Mouse (Mus musculus): ENCODE results near the gene Tpt1.

Gene Tpt1

DNA sequence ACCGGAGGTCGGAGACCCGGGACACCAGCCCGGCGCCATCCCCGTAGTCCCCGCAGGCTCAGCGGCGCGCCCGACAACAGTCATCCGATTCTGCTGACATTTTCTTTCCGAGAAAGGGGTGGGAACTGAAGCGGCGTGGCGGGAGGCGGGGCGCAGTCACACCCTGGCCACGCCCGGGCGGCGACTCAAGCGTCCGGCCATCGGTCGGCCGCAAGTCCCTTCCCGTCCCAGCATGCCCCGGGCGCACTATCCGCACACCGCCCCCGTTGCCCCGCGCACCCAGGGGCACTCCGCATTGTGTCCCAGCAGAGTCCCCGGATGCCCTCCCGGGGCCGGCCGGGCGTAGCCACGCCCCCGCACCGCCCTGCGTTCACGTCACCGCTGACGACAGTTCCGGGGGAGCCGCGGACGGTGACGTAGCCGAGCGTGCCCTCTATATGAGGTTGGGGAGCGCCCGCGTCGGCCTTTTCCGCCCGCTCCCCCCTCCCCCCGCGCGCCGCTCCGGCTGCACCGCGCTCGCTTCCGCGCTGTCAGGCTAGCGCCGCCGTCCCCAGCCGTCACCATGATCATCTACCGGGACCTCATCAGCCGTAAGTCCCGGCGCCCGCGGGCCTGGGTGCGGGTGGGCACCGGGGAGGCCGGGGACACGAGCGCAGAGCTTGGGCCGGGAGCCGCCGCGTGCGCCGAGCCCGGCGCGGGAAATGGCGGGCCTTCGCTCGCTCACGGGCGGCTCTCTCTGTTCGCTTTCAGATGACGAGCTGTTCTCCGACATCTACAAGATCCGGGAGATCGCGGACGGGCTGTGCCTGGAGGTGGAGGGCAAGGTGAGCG lies at the start of gene Tpt1:
Gene Tpt1 (plus strand): TSS at position 227 of the 831 bp plus-strand sequence.
- DNase-seq: peak; percentile 100

DNA sequence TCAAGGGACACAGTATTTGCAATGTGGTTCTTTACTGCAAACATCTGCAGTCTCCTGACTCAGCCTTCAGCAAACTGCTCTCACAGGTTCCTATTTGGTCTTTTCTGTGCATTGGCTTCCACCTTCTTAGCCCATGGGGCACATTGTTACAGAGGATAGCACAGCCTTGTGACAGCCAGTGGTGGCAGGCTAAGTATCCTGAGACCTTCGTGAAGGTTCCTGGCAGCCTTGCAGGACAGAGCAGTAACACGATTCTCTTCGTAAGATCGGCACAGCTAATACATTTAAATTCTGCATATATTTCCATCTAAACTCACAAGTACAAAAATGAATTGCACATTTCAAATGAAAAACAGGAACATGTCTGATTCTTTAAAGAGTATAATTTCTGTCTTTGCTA lies 49.0 kb upstream of the Tpt1 start:
- no peak for DNase-seq

DNA sequence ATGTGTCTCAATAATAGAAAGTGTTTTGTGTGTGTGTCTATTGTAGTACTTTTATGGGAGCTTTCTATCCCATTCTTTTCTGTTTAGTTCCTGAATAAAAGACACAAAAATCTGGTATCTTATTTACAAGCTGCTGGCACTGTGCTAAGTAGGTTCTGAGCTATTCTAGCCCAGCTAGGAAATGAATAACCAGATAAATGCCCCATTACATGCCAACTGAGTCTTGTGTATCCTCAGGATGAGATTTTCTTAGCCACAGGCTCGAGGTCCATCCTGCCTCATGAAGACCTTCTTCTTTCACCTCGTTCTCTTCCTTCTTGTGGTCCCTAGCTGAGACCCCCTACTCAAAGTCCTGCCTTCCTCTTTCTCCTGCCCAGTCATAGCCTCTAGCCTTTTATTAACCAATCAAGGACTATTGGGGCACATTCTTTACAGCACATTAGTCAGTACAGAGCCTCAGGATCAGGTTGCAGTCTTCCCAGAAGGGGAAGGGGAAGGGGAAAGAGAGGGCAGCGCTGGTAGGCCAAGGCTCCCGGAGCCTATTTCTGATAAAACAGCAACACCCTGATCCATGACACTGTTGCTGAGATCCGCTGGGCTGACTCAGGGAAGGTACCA lies 47.0 kb upstream of the Tpt1 start:
- no peak for DNase-seq

DNA sequence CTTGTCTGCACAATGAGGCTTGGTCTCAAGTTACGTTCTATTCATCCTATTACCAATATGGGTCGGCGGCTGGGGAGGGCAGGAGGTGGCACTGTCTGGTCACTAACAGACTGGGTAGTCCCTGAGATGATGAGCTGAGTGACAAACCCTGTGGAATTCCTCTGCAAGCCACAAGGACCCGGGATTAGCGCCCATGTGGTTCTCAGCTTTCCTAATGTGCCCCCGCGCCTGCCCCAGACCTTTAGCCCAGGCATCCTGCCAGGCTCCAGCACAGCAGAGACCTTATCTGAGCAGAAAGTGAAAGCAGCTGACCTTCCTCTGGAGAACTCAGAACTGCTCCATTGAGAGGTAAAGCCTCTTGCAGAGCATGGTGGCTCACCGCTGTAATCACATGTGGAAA lies 37.1 kb upstream of the Tpt1 start:
- peak; percentile 97 for DNase-seq

DNA sequence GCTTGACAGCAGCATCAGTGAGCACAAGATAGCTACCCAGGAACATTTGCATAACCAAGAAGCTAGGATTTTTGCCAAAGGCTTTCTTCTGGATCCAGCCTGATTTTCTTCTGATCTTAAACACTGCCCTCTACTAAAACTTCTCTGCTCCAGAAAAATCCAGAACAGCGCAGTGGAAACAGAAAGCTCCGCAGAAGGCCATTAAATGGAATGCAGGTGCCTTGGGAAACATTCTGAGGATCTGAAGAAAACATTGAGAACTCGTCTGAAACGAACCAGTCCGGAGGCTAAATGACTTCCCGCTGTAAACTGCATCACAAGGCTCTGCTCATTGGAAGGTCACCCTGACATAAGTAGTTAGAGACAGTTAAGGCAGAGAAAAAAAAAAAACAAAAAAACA lies 35.0 kb upstream of the Tpt1 start:
- no peak for DNase-seq

DNA sequence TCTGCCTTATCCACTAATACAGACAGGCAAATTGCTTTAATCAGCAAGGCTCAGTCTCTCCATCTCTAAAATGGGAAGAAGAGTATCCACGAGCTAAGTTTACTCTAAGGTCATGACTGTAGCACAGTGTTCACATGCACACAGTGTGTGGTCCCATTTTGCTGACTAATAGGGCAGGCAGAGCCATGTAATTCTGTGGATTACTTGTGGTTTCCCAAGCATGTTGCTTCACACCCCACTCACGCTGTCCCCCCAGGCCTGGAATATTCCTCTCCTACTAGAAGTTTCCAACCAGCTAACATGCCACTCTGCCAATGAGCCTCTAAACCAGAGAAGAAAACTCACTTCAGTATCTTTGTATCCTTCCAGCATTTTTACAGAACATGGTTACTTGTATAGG lies 26.4 kb upstream of the Tpt1 start:
- no peak for DNase-seq

DNA sequence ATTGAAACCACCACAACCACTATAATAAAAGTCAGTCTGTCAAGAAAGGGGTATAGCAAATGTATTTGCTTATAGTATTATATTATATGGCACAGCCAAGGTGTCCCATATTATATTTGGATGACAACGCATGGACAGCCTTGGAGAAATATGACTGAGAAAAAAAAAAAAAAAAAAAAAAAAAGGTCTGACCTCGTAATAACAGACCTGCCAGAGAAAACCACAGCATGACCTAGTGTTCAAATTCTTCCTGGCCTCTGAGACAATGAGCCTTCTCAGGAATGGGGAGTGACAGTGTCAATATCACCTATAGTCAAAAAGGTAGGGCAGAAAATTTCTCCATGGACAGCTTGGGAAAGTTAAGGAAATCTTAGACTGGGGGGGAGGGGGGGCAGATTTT lies 25.6 kb upstream of the Tpt1 start:
- DNase-seq: no peak

DNA sequence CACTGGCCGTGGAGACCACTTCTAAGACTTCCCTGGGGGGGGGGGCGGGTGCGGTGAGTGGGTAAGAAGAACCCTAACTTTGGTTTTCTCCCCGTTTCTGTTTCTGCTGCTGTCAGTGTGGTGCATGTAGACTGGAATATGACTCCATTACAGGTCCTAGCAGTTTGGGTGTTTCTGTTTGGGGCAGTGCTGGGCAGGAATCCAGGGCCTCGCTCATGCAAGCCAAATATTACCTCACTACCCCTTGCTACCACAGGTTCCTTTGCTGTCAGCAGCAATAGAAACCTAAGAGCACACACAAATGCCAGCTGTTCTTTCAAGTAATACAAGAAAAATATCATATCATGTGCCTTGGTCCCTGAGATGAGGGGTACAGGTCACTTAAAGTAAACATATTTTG lies 24.9 kb upstream of the Tpt1 start:
- peak; percentile 92 for DNase-seq

DNA sequence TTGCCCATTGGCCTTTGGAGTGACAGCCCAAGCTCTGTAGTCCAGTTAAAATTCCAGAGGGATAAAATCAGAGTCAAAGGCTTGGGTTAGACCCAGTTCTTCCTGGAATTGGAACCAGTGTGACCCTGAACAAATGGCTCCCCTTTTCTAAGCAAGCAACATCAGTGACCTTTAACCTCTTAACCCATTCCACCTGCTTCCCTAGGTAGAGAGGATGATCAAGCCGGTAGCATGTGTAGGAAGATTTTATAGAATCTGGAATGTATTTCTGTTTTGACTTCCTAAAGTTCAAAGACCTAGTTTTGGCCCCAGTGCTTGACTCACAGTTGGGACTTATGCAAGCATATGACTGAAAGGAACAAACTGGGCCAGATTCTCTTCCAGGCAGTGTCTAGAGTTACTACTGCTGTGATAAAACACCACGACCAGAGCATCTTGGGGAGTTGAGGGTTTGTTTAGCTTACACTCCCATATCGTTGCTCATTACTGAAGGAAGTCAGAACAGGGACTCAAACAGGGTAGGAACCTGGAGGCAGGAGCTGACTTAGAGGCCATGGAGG lies 18.0 kb upstream of the Tpt1 start:
- DNase-seq: peak; percentile 94

DNA sequence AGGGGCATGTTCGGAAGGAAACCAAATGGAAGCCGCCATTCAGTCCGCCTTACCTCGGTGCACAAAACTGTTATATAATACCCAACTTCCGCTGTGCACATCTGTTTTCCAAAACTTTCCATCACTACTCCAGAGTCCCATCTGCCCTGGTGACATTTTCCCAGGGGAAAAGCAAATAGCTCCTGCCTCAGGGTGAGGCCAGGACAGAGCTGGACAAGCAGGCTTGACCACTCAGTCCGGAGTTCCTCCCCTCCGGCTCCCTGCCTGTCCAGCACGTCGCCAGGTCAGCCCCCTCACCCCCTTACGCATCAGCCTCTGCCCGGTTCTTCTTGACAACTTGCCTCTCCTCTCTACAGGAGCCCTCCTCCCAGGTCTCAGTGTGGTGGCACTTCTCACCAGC lies 16.7 kb upstream of the Tpt1 start:
- peak; percentile 93 for DNase-seq

DNA sequence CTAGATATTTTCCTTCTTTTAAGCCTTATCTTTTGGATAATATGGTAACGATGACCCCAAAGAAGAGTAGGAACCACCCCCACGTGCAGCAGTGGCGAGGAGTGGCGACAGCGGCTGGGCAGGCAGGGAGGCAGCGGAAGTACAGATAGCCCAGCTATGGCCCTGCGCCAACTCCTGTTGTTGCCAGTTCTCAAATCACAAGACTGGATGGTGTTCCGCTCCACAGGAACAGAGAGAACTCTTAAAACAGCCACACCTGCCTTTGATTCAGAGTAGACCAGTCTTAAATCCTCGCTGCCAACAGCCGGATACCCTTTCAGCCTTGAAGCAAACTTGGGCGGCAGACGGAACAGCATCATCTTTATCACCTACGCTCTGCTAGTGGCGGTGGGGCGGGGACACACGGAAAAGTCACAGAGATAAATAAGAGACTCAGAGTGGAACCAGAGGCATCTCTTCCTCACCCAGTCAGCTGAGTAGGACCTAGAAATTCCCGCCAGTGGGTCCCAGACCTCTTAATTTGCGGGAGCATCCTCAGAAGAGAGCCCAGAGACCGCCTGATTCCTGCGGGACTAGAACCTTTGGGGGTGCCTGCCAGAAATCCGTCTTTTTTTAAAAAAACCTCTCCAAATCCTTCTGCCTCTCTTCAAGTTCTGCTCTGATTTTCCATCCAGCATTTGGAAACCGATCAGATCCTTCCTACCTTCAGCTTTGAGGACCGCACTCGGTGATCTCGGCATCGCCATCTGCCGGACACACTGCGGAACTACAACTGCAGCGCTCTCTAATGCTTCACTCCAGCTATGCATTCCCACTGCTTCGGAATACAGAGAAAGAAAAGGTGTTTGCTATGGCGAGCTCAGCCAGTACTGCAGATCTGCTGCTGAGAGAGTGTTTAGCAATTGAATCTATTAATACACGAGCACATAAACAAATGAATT lies 15.8 kb upstream of the Tpt1 start:
- DNase-seq: peak; percentile 98

DNA sequence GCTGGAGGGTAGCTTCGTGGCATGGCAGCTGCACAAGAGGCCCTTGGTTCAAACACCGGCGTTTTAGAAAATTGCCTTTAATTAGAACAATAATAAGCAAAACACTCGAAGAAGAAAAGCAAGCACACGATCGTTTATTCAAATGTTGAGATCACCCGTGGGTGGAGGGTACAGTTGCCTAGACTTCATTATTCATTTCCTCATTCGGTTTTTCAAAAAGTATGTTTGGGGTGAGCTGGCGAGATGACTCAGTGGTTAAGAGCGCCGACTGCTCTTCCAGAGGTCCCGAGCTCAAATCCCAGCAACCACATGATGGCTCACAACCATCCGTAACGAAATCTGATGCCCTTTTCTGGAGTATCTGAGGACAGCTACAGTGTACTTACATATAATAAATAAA lies 15.1 kb upstream of the Tpt1 start:
- DNase-seq: peak; percentile 70

DNA sequence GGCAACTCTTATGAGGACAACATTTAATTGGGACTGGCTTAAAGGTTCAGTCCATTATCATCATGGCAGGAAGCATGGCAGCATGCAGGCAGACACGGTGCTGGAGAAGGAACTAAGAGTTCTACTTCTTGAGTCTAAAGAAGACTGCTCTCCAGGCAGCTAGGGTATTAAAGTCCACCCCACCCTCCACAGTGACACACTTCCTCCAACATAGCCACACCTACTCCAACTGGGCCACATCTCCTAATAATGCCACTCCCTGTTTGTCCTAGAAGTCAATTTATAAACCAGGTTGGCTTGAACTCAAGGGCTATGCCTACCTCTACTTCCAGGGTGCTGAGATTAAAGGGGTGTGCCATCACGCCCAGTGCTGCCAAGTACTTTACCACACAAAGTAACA lies 12.9 kb upstream of the Tpt1 start:
- peak; percentile 90 for DNase-seq

DNA sequence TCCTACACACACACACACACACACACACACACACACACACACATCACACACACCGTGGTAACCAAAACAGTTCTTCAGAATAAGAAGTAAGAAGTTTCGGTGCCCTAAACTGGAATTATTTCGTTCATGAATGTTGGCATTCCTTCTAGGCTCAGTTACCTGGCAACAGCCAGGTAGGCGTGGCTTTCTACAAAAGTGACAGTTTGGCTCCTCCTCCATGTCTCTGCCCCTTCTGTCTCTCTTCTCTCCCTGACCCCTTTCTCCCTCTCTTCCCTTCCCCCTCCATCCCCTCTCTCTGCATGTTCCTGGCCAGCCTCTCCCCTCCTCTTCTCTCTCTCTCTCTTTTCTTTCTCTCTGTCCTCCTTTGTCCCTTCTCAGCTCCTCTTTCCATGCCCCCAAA lies 11.9 kb upstream of the Tpt1 start:
- DNase-seq: no peak

DNA sequence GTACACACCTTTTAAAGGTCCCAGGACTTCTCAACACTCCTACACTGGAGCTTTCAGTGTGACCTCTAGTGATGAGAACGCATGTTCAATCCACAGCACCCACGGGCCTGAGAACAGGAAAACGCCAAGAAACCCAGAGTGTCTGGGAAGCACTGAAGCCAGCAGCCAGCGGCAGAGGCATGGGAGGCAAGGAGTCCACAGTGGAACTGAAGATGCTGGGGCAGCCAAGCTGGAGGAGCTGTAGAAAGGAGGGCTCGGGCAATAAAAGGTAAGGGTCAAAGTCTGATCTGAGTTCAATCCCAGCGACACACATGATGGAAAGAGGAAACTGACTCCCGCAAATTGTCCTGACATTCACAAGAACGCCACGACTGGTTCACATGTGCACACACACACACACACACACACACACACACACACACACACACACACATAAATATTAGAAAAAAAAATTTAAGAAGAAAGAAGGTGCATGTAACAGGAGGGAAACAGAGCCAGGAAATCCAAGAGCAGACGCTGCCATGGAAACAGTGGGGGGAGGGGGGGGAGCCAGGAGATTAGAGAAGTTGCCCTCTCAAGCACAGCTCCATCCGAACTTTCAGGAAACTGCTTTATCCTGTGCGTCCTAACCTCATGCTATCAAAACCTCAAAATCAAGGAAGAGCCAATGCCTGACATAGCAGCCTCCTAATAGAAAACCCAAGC lies 11.2 kb upstream of the Tpt1 start:
- DNase-seq: peak; percentile 96

DNA sequence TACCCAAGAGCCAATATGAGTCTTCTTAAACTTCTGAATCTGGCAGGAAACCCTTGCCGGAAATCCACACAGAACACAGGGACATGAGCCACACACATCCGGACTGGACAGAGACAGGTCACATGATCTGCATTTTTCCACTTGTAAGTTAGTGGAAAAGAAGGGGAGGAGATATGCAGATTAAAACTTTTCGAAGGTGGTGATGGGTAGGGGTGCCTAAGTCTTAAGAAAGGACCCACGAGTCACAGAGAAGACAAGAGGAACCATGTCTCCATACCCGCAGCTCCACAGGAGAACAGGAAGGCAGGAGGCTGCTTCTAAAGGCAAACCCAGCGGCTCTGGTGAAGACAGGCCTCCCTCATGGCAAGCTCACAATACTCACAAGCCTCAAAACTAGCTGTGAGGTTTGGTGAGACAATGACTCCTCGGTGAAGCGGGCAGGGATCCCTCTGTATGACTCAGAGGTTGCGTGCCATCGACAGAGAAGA lies 10.6 kb upstream of the Tpt1 start:
- peak; percentile 99 for DNase-seq

DNA sequence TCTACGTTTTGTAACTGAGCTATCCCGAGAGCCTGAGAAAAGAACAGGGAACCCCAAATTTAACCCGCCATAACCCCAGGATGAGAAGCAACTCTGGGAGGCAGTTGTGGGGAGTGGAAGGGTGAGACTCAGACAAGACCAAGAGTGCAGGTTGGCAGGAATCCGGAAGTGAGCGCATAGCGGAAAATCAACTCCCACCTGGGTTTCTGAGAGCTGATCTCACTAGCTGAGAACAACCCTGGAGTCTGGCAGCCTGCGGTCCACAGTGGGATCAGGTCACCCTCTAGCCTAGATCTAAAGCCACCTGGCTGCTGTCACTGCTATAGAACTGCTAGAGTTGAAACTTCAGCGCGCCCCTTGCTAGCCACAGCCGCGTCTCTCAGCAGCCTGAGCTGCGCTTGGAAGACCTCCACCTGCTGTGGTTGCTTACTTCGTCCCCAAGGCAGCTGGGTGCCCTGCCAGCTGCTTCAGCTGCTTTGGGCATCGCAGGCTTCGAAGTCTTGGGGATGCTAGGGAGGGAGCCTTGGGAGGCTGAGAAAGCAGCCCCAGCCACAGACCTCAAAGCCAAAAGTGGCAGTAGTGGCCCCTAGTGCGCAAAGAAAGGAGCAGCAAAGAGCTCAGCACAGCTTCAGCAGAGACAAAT lies 10.0 kb upstream of the Tpt1 start:
- DNase-seq: peak; percentile 99

DNA sequence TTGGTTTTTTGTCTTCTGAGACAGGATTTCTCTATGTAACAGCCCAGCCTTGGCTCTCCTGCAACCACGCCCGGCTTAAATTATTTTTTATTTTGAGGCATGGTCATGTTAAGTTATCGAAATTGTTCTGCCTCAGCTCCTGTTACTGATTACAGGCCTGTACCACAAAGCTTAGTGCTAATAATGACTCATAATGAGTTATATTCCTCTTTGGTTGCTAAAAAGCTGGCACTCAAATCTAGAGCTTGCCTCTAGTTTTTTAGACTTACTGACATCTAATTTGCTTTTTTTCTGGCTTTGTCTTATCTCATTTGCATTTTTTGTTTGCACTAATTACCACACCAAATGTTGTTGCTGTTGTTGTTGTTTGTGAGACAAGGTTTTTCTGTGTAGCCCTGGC lies 8.3 kb upstream of the Tpt1 start:
- no peak for DNase-seq

DNA sequence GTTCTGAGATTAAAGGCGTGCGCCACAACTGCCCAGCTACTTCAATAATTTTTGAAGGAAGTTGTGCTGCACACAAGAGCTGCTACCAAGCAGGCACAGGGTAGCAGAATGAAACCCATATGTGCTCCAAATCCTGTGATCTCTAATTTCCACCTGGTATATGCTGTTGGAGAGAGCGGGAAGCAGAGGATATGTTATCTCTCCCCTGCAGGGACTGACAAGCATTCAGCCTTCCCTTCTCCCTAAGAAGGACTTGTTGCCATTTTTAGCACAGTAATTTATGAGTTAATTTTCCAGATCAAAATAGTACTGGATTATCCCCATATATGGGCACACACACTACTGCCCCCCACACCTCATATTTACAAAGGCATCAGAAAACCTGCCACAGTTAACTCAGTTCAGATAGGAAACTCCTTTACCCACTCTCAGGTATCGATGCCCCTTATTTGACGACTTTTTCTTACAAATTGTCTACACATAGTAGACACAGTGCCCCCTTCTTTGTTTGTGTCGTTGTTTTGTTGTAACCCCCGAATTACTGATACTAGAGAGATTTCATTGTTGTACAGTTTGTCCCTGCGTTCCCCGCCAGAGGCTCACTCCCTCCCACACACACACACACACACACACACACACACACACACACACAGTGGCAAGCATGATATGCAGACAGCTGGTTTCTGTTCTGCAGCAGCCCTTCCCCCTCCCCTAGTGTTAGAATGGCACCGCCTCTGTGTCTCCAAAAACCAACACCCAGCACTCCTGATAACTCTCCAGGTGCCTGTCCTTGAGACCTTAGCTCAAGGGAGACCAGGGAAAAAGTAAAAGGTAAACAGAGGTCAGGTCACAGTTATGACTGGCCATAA lies 7.6 kb upstream of the Tpt1 start:
- peak; percentile 95 for DNase-seq

DNA sequence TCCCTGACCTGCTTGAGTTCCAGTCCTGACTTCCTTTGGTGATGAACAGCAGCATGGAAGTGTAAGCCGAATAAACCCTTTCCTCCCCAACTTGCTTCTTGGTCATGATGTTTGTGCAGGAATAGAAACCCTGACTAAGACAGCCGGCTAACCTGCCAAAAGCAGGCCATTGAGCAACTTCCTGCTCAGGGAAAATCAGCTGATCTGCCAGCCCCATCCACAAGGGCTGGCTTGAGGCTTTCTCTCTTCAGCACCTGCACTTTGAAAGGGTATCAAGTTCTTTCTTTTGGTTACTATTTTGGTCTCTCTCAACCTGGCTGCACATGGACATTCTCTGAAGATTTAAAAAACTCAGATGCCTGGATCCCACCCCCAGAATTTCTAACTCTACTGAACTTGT lies 3.1 kb upstream of the Tpt1 start:
- DNase-seq: peak; percentile 93

All from heart, adult 11 months (tissue).